Mouse (Mus musculus): ENCODE data around the gene Esrrg. TPM values are rescaled to one million over a fixed set of nuclear protein-coding genes. Genes with fewer than 3 reads are reported as not detected.
A peak's percentile ranks its signal among the peaks of the same experiment; 100 is the strongest.

Esrrg gene
- total RNA-seq, 1 experiment from 2014 or later: 19.4 TPM

- DNase-seq: no peak
Observed at GRCm38 (mm10) chr1:188156520-188156919, 547.9 kb downstream of the Esrrg start.

- peak; percentile 59 for DNase-seq
Observed at GRCm38 (mm10) chr1:188157237-188157955, 548.8 kb downstream of the Esrrg start.

DNA sequence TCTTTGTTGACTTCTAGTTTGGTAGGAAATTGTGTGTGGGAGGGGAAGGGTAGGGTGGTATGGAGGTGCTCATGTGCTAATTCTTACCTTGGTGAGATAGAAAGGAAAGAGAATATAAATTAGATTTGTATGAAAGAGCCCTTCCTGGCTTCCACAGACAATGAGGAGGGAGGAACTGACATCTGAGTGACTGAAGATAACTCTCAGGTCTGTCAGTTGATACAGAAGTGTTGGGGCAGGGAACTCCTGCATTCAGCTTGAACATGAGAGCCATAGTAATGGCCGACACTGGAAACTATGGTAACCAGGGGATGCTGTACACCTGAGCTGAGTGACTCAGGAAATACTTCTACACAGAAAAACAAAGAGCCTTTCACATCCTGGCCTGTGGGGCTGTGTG, 550.1 kb downstream of the Esrrg start:
- no peak for DNase-seq

DNA sequence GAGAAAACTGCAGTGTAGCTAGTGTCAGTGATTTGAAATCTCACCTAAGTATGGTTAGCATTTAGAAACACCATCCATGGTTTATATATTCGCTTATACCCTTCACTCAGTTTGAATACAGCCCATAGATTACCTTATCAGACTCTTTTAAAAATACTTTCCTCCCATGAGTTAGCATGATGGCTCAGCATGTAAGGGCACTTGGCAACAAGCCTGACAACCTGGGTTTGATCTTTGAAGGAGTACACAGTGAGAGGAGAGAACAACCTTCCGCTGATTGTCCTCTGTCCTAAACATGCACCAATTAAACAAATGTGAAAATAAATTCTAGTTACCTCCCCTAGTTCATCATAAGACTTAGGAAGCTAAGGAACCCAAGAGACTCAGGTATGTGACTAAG, 550.5 kb downstream of the Esrrg start:
- peak; percentile 44 for DNase-seq

- no peak for DNase-seq
Observed at GRCm38 (mm10) chr1:188163058-188163457, 554.5 kb downstream of the Esrrg start.

DNA sequence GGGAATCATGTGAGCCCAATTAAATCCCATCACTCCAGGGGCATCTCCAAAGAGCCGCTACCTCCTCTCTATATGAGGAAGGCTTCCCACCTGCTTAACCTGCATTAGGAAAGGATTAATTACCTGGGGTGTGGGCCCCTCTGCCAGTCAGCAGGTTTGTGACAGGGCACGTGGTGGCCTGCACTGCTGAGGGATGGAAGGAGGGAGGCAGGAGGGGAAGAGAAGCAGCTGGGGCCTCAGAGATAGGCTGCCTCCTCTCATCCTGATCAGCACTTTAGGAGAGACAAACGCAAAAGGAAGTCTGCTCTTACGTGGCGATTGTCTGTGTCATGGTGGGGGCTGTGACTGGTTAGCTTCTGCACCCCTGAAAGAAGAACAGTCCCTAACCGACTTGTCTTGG, 555.7 kb downstream of the Esrrg start:
- no peak for DNase-seq

DNA sequence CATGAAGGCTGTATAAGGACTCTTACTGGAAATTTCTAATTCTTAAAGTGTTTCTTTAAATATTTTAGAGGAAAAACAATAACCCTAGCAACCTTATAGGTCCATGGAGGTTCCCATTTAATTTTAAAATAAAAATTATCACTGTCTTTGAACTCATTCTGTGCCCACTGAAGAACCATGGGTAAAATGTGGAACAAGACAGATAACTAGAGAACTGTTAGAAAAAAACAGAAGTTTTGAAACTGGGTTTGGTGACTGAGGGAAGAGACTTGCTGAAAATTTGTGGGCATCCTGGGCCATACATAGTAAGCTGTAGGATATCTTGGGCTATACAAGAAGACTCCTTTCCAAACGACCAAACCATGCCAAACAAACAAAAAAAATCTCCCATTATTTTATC, 565.3 kb downstream of the Esrrg start:
- DNase-seq: no peak

DNA sequence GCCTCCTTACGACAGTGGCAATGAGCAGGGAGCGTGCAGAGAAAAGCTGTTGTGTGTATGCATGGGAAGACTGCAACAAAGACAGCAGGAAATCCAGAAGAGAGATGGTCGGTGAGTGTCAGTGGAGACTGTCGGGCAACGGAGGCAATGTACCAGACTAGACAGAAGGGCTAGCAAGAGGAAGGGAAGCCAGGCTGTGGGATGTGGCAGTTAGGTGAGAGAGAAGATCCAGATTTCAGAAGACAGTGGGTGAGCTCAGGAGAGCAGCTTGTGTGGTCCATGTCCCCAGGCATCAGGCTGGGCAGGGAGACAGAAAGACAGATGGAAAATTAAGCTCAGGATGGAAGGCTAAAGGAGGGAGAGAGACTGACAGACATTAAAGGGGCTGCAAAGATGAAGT, 574.4 kb downstream of the Esrrg start:
- no peak for DNase-seq

- no peak for DNase-seq
Observed at GRCm38 (mm10) chr1:188186440-188187117, 578.0 kb downstream of the Esrrg start.

- peak; percentile 17 for DNase-seq
Observed at GRCm38 (mm10) chr1:188192971-188193370, 584.4 kb downstream of the Esrrg start.

DNA sequence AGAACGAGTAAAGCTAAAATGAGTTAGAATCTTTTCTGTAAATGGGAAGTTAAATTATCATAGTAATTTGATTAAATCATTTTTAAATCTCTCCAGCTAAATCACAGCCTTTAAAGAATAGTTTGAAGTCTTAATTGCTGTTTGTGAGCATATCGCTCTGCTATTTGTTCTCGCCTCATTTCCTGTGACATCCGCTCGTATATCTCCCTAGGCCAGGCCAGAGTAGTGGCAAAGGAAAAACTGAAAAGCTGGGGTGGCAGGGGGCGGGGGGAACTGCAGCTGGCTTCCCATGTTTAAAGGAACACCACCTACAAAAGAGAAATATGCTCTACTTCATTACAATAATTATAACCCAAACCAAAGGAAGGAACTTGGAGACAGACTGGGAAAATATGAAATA, 598.8 kb downstream of the Esrrg start:
- no peak for DNase-seq

- no peak for DNase-seq
Observed at GRCm38 (mm10) chr1:188209025-188209424, 600.4 kb downstream of the Esrrg start.

DNA sequence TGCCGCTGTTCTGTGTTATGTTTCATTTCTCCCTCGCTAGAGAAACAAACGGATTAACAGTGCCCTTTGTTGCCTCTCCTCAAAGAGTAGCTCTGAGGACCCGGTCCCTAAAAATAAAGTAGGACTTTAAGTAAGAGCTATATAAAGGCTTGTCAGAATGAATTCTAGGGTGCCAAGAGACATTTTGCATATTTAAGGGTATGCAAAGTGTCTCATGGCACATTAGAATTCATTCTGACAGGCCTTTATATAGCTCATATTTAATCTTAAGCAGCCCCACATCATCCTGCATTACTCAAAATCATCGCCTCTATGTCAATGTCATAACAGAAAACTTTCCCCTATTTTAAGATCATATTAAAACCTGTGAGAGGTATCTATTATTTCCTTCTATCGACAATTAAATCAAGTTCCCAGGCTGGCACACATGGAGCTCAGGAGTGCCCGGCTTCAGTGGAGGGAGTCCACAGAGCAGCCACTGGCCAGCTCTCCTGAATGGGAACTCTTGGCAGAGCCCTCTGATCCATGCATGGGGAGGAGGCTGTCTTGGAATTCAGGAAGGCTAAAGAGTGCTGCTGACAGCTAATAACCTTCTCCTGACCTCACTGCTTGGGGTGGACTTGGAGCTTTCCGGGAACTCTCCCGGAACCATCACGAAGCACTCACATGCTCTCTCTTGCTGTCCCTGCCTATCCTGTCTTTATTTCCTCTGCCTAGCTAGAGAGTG, 606.5 kb downstream of the Esrrg start:
- no peak for DNase-seq

DNA sequence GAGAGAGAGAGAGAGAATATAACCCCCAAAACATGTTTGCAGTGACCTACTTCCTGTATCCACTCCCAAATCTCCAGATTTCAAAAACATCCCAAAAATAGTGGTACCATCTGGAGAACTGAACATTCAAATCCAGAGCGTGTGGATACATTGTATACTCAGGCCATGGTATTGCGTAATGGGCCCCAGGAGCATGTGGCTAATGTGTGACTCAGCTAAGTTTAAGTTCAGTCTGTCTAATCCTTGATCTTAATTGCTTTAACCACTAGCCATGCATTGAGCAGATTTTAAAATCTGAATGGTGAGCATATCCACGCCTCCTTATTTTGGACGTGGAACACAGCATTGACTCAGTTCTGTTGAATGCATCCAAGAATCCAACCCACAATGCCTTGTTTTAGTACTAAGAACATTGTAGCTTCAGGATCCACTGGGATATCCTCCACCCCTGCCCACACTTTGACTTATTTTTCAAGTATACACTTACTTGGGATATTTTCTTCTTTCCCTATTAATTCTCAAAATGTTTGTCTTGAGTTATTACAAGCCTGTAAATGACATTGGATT, 612.7 kb downstream of the Esrrg start:
- DNase-seq: no peak

DNA sequence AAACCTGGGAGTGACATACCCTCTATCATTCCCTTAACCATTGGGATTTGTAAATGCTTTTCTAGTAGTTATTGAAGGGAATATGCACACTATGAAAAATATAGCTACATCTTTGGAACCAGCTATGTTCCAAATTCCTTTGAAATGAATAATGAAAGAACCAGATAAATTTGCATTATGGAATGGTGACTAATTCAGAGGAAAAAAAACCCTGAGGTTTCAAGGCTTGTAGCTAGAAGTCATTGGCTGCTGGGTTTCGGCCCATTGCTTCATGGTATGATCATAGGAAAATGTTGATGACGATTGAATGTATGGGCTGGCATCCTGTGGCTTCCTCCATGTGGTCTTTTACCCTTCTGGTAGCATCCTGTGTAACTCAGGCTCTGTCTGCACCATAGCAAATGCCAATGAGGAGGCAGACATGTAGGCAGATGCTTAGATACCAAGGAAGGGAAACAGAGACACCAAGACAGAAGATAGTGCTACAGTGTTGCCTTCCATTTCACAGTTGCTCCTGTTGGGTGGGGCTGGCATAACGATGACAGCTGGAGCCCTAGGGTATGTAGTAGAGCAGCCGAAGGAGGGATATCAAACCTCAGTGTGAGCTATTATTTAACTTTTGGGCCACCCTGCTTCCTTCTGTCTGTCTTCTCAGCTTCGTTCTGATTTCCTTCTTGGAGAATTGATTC, 624.6 kb downstream of the Esrrg start:
- DNase-seq: no peak

DNA sequence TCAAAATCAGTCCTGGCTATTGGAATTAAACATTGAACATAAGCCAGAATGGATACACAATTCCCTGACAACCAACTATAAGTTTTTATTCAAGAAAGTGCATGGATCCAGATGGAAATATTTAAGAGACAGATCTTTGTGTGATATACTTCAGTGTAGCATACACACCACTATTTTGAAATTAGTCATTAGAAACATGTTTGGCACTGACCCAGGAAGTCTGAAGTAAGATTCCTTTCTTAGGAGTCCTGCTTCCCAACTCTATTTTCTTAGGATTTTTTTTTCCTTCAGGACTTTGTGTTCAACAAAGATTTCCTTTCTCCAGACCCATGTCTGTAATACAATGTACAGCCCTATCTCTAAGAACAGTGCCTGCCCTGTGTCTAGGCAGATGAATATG, 630.0 kb downstream of the Esrrg start:
- no peak for DNase-seq

DNA sequence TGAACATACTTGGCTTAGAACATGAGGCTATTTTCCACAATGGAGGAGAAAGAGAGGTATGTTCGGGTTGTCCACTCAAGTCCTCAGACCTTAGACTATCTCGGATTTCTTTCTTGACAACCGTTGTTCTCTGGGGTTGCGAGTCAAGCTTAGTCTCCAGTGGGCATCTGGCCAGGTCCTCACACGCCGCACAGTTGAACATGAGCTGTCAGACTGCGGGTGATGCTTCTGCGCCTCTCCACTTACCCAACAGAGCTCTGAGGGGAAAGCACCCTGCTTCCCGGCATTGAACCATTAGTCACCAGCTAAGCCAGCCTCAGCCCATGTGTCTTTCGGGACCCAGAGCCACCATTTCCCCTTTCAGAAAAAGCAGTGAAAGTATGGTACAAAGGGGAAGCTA, 633.2 kb downstream of the Esrrg start:
- no peak for DNase-seq

DNA sequence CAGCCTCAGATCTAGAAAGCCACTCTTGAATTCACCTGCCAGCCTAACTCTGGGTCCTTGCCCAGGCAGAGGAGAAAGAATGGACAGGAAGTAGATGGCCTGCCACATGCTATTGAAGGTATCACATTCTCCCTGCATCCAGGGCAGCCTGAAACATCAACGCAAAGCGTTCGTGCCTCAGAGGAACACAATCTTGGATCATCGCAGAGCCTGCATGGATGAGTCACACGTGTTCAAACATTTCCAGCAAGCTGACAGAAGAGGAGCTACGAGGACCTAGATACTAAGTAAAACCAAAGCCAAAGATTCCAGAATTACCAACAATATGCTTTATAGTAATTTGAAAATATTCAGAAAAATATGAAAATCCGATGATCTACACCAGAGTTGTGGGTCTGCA, 648.9 kb downstream of the Esrrg start:
- DNase-seq: no peak

DNA sequence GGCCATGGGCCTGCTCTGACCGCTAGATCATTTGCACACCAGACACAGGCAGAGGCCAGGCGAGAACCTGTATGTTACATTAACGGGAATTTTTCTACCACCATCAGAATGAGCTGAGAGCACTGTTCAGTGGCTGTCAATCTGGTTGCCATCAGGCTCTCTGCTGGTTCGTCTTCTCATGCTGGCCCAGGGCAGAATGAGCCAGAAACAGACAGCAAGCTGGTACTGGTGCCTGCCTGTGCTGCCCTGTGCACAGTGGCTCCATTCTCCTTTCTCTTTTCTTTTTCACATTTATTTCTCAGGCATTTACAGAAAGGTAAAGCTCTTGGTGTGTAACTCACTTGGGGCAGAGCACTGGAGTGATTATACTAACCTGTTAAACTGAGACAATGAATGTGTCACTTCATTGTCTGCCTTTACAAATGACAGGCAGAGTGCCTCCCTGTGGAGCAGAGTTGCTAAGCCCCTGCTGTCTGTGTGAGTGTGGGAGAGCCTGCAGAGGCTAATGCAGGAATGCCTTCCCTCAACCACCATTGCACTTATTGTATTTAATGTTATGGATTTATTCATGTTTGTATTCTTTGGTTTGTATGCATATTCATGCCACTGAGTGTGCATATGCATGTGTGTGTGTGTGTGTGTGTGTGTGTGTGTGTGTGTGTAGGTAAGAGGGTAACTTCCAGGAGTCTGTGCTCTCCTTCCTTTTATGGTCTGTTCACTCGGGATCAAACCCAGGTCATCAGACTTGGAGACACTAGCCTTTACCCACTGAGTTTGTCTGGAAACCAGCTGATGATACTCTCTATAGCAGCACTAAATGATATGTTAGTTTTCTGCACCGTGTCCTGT, 651.9 kb downstream of the Esrrg start:
- no peak for DNase-seq

- no peak for DNase-seq
Observed at GRCm38 (mm10) chr1:188261903-188262682, 653.5 kb downstream of the Esrrg start, which contains the start of gene Ush2a. TSS of gene Ush2a (plus strand) at chr1:188262023.
